Mouse (Mus musculus): ENCODE results near the gene Hist1h2bb.
"Not testable (repeated sequence)": the region's sequence is repeated elsewhere in the genome, so short reads cannot be mapped to it uniquely, and the experiment has no call there.

The Hist1h2bb gene

GRCm38 (mm10) chr13:23766772-23767171 lies 20.2 kb downstream of the Hist1h2bb start:
- no peak for DNase-seq

GRCm38 (mm10) chr13:23768834-23769397 lies 22.4 kb downstream of the Hist1h2bb start:
- no peak for DNase-seq

GRCm38 (mm10) chr13:23769613-23770012 lies 23.1 kb downstream of the Hist1h2bb start, which contains the start of gene Trim38:
Trim38 (plus strand) TSS chr13:23769913.
- DNase-seq, result not testable (repeated sequence)

GRCm38 (mm10) chr13:23772561-23773313 lies 26.2 kb downstream of the Hist1h2bb start:
- DNase-seq, result no peak

GRCm38 (mm10) chr13:23778339-23778738 lies 31.8 kb downstream of the Hist1h2bb start:
- no peak for DNase-seq

GRCm38 (mm10) chr13:23779025-23779424 lies 32.5 kb downstream of the Hist1h2bb start:
- no peak for DNase-seq

- DNase-seq, result no peak
Observed at GRCm38 (mm10) chr13:23792520-23792919, 46.0 kb downstream of the Hist1h2bb start.

Data from thymus, adult 18-20 months (tissue).